Mouse (Mus musculus): Measurements from ENCODE around the gene Wfdc5.

The Wfdc5 gene

GRCm38 (mm10) chr2:164173394-164173793 lies 9.1 kb downstream of the Wfdc5 start:
- DNase-seq: no peak

GRCm38 (mm10) chr2:164170902-164171301 lies 11.6 kb downstream of the Wfdc5 start, which contains the start of gene Kcns1:
Gene Kcns1, minus strand, starts transcription at chr2:164171113.
- DNase-seq: no peak

- DNase-seq: no peak
Measured at GRCm38 (mm10) chr2:164170326-164170725, 12.2 kb downstream of the Wfdc5 start.

- DNase-seq: no peak
Measured at GRCm38 (mm10) chr2:164168571-164168946, 14.0 kb downstream of the Wfdc5 start.

GRCm38 (mm10) chr2:164167752-164168570 lies 14.6 kb downstream of the Wfdc5 start:
- DNase-seq: no peak

DNA sequence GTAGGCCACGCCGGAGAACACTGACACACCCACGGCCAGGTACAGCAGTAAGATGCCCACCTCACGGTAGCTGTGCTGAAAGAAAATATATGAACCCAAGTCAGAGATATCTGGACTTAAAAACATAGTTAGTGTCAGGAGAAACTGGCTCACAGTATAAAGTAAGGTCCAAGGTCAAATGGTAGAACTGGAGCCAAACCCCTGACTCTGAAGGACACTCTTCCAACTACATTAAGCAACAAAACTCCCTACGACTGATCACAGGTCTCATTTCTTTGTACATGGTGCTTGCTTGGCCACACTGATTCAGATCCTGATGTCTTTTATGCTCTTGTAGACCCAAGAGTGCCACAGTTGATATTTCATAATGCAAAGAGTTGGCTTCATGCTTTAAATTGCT lies 17.6 kb downstream of the Wfdc5 start:
- DNase-seq: no peak

- no peak for DNase-seq
Measured at GRCm38 (mm10) chr2:164161515-164162055, 21.0 kb downstream of the Wfdc5 start.

DNA sequence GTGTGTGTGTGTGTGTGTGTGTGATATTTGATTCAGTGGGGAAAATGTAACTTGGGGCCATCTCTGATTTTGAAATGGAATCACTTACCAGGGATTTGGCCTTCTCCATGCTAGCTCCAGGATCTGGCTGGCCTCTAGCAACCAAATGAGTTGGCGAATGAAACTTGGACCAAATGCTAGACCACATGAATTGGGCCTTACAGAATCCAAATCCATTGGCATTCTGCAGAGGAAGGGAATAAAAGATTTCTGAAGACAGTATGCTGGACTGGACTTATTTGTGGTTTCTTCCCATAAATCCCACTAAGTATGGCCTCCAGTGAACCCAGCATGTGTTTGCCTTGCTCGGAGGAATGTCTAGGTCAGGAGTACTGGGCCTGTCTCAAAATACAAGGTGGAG lies 23.7 kb downstream of the Wfdc5 start:
- no peak for DNase-seq

DNA sequence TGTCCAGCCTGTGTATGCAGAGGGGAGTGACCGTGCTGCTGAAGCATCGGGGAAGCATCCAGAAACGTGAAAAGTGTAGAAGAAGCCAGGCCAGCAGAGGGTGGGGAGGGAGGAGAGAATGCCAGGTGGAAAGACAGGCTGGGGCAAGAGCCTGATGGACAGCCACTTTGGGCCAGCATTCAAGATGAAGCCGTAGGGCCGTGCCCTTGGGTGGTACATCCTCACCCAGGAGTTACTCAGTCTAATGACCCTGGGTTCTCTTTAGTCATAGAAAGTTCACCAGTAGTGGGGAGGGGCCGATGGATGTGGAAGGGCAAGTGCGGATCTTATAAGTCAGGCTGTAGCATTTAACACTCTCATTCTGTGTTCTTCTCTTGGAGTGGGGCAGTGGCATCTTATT lies 26.4 kb downstream of the Wfdc5 start:
- no peak for DNase-seq

DNA sequence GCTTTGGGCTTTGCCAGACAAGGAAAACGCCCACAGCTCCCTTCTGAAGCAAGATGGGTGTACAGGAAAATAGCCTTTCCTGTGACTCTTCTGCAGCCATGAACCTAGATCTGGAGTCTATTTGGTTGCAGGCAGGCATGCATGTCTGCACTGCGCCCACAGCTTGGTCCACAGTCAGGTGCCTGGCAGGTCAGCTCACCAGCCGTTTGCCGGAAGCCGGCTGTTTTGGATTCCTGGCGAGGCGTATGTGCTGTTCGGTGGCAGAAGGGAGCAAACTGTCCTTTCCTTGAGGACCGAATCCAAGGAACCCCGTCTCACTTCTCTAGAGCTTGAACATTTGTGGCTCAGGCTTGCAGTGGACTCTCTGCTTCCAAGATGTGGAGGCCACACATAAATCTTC lies 28.5 kb downstream of the Wfdc5 start:
- DNase-seq: no peak

GRCm38 (mm10) chr2:164152341-164152740 lies 30.2 kb downstream of the Wfdc5 start:
- no peak for DNase-seq

- no peak for DNase-seq
Measured at GRCm38 (mm10) chr2:164150086-164150760, 32.3 kb downstream of the Wfdc5 start.

DNA sequence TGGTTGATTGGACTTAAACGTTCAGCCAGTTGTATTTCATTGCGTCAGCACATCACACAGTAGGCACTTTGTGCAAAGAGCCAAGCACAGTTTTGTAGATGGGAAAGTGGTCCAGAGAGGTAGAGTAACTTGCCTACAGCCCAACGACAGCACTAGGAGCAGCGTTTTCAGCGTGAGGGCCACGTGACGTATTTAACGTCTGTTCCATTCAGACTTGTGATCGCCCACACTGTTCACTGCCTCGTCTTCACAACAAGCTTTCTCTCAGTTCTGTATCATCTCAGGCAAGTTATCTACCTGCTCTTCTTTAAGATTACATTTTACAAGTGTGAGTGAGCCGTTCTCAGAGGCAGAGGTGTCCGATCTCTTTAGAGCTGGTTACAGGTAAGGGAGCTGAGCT lies 36.0 kb downstream of the Wfdc5 start:
- no peak for DNase-seq

- no peak for DNase-seq
Measured at GRCm38 (mm10) chr2:164144541-164144940, 38.0 kb downstream of the Wfdc5 start.

DNA sequence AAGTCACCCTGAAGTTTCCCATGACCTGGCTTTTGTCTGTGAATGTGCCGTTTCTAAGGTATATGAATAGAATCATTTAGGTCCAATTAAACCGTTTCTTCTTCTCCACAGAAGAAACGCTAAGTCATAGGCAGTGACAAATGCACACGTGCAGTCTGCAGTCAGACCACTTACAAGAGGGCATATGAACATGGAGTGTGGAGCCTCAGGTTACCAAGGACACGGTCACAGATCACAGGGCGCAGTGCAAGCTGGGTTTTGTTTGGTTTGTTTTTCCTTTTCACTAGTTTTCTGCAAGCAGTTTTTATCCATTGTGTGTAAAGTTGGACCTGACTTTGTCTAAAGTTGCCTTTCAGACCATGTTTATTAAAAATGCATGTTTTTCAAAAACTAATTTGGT lies 38.5 kb downstream of the Wfdc5 start:
- peak; percentile 34 for DNase-seq

- DNase-seq: no peak
Measured at GRCm38 (mm10) chr2:164142021-164142420, 40.5 kb downstream of the Wfdc5 start.

- DNase-seq: no peak
Measured at GRCm38 (mm10) chr2:164137754-164138153, 44.8 kb downstream of the Wfdc5 start.

GRCm38 (mm10) chr2:164136393-164136792 lies 46.1 kb downstream of the Wfdc5 start:
- DNase-seq: no peak

- DNase-seq: no peak
Measured at GRCm38 (mm10) chr2:164135367-164135766, 47.2 kb downstream of the Wfdc5 start.

- no peak for DNase-seq
Measured at GRCm38 (mm10) chr2:164134563-164134962, 48.0 kb downstream of the Wfdc5 start.

DNA sequence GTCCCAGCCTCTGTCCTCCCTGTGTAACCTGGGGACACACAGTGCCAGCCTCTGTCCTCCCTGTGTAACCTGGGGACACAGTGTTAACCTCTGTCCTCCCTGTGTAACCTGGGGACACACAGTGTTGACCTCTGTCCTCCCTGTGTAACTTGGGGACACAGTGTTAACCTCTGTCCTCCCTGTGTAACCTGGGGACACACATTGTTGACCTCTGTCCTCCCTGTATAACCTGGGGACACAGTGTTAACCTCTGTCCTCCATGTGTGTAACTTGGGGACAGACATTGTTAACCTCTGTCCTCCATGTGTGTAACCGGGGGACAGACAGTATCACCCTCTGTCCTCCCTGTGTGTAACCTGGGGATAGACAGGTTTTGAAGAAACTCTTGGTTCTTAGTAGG lies 51.0 kb downstream of the Wfdc5 start:
- no peak for DNase-seq

- no peak for DNase-seq
Measured at GRCm38 (mm10) chr2:164128576-164129411, 53.7 kb downstream of the Wfdc5 start.

DNA sequence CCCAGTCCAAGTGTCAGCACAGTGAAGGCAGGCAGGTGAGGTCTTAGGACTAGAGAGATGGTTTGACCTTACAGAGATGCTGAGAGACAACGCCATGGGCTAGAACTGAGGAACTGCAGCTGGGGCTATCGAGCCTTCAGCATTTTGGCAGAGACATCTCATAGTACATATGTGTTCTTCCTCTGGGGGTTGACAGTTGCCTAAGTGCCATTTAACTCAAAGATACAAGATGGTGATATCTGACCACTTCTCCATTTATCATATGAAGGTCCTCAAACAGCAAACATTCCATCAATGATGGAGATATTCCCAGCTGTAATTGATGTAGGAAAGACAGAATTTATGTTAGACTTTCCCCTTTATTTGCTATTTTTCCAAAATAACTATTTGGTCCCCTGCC lies 55.2 kb downstream of the Wfdc5 start:
- no peak for DNase-seq

Measured in kidney, adult 11 months (tissue).